Mouse (Mus musculus): ENCODE measurements around the gene Grk3.

DNA sequence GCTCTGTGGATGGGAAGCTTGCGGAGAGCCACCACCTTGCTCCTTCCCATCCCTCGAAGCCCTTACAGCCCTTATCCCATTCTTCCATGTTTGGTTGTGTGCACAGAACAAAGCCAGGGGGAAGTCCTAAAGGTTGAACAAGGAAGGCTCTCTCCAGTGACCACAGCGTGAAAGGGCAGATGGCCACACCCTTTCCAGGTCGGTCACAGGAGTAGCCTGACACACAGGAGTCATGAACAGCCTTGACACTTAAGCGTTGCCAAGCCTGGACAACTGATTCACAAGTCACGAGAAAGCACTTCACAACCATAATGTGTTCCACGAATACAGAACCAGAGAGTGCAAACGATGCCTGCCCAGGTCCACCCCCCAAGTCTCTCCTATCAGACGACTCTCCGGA, 3.7 kb downstream of the Grk3 start:
- TF ChIP-seq EP300 (optimal IDR thresholded peaks at IDR 0.05) (no peak), CTCF (IDR thresholded peaks at IDR 0.05; ENCODE audit: low read depth) (no peak)
